Comparison of ENCODE assay signal across 31 mouse cellular contexts in genomic region chr1:188313303-188313702, GRCm38 (mm10). TPM values are rescaled to one million over a fixed set of nuclear protein-coding genes. Genes with fewer than 3 reads are reported as not detected.
"Had no signal": no experiment of that assay in that cellular context is flagged by ENCODE, and none has a peak within 500 bp of the region (broad histone marks: within the 10 kb centered on the region; RNA-seq: fewer than 3 reads in every experiment).

No protein-coding gene starts in this region.

- DNase-seq: gastrocnemius, postnatal 14 days; gastrocnemius, postnatal 36 days; heart, adult 11 months; heart, adult 2 months; heart, postnatal 14 days; heart, postnatal 36 days; kidney, adult 18-20 months; kidney, adult 8-10 months; kidney, postnatal 10 days; kidney, postnatal 25 days; kidney, postnatal 4 days; liver; liver, embryonic 13.5 days had no signal

- H3K4me1 ChIP-seq: heart, embryonic 13.5 days; heart, embryonic 15.5 days; hindbrain, embryonic 13.5 days; hindbrain, embryonic 15.5 days; intestine, embryonic 15.5 days; limb, embryonic 10.5 days; limb, embryonic 12.5 days; liver, embryonic 13.5 days; liver, embryonic 15.5 days had no signal

- H3K27me3 ChIP-seq: heart, embryonic 13.5 days; heart, embryonic 15.5 days; hindbrain, embryonic 13.5 days; hindbrain, embryonic 15.5 days; intestine, embryonic 15.5 days; limb, embryonic 12.5 days; liver, embryonic 13.5 days; liver, embryonic 15.5 days had no signal

- ATAC-seq: inflammation-experienced regulatory T-cells, adult 6 months; intestine, embryonic 15.5 days; intestine, postnatal 0 days had no signal

- H3K9me3 ChIP-seq: heart, embryonic 15.5 days; hindbrain, embryonic 13.5 days; hindbrain, embryonic 15.5 days; intestine, embryonic 15.5 days; limb, embryonic 10.5 days; limb, embryonic 12.5 days; liver, embryonic 13.5 days; liver, embryonic 15.5 days had no signal

- H3K4me3 ChIP-seq: heart, adult 2 months; heart, embryonic 13.5 days; heart, embryonic 15.5 days; hindbrain, embryonic 13.5 days; hindbrain, embryonic 15.5 days; intestine, embryonic 15.5 days; layer of hippocampus, adult 2 months; left cerebral cortex, adult 2 months; limb, embryonic 10.5 days; limb, embryonic 12.5 days; liver, embryonic 13.5 days; liver, embryonic 15.5 days had no signal

- H3K36me3 ChIP-seq: heart, embryonic 13.5 days; heart, embryonic 15.5 days; hindbrain, embryonic 13.5 days; hindbrain, embryonic 15.5 days; intestine, embryonic 15.5 days; limb, embryonic 10.5 days; limb, embryonic 12.5 days; liver, embryonic 13.5 days; liver, embryonic 15.5 days had no signal

- H3K4me2 ChIP-seq: heart, embryonic 11.5 days; heart, embryonic 13.5 days; heart, embryonic 15.5 days; hindbrain, embryonic 13.5 days; hindbrain, embryonic 15.5 days; intestine, embryonic 15.5 days; limb, embryonic 12.5 days; liver, embryonic 11.5 days; liver, embryonic 13.5 days; liver, embryonic 15.5 days had no signal

- H3K9ac ChIP-seq: heart, embryonic 13.5 days; heart, embryonic 15.5 days; hindbrain, embryonic 13.5 days; hindbrain, embryonic 15.5 days; intestine, embryonic 15.5 days; limb, embryonic 12.5 days; liver, embryonic 13.5 days; liver, embryonic 15.5 days had no signal

- H3K27ac ChIP-seq: heart, adult 2 months; heart, embryonic 13.5 days; heart, embryonic 15.5 days; hindbrain, embryonic 13.5 days; hindbrain, embryonic 15.5 days; intestine, embryonic 15.5 days; layer of hippocampus, adult 2 months; left cerebral cortex, adult 2 months; limb, embryonic 10.5 days; limb, embryonic 12.5 days; liver, embryonic 13.5 days; liver, embryonic 15.5 days had no signal

RNA-seq across cellular contexts. Expression of gene Ush2a, which starts 51.5 kb away (rescaled TPM):
- total RNA-seq: gastrocnemius, adult 18-20 months; gastrocnemius, adult 8-10 months; gastrocnemius, postnatal 14 days; gastrocnemius, postnatal 36 days; hematopoietic stem cell, adult 5-6 weeks had no signal
- polyA plus RNA-seq: heart, adult 2 months; heart, postnatal 0 days; liver, embryonic 13.5 days; liver, embryonic 15.5 days had no signal
